Mouse (Mus musculus): ENCODE measurements at regions not wholly inside any gene's neighbourhood (a gene's known extent, or its start where the extent isn't known, plus 50 kb on each side); places are given as distances from the start of the nearest gene placed in this dataset.

- no peak for DNase-seq (ENCODE audit: low read depth)
- no peak for TF ChIP-seq CTCF (IDR thresholded peaks at IDR 0.05; ENCODE audit: borderline replicate concordance, extremely low read depth, insufficient read depth, insufficient read length)
These were observed 61.6 kb downstream of the Gm10295 start for GRCm38 (mm10) chr7:71289702-71290101.

- TF ChIP-seq POLR2A (IDR thresholded peaks at IDR 0.05; ENCODE audit: borderline replicate concordance, extremely low read depth, insufficient read depth, insufficient read length, poor library complexity, severe bottlenecking) (no peak), CTCF (IDR thresholded peaks at IDR 0.05; ENCODE audit: borderline replicate concordance, extremely low read depth, insufficient read depth, insufficient read length) (no peak)
- no peak for DNase-seq (ENCODE audit: low read depth)
These were observed 62.0 kb downstream of the Gm10295 start for GRCm38 (mm10) chr7:71289266-71289665.

- TF ChIP-seq POLR2A (IDR thresholded peaks at IDR 0.05; ENCODE audit: borderline replicate concordance, extremely low read depth, insufficient read depth, insufficient read length, poor library complexity, severe bottlenecking), result no peak
- no peak for TF ChIP-seq CTCF (IDR thresholded peaks at IDR 0.05; ENCODE audit: borderline replicate concordance, extremely low read depth, insufficient read depth, insufficient read length)
- DNase-seq (ENCODE audit: low read depth), result no peak
These were observed 63.8 kb downstream of the Gm10295 start for GRCm38 (mm10) chr7:71287441-71287840.

- TF ChIP-seq CTCF (IDR thresholded peaks at IDR 0.05; ENCODE audit: borderline replicate concordance, extremely low read depth, insufficient read depth, insufficient read length) (no peak), POLR2A (IDR thresholded peaks at IDR 0.05; ENCODE audit: borderline replicate concordance, extremely low read depth, insufficient read depth, insufficient read length, poor library complexity, severe bottlenecking) (no peak)
- no peak for DNase-seq (ENCODE audit: low read depth)
These were observed 67.0 kb downstream of the Gm10295 start for GRCm38 (mm10) chr7:71284246-71284645.

GRCm38 (mm10) chr7:71283419-71283818 is 67.9 kb downstream of the Gm10295 start:
- no peak for TF ChIP-seq POLR2A (IDR thresholded peaks at IDR 0.05; ENCODE audit: borderline replicate concordance, extremely low read depth, insufficient read depth, insufficient read length, poor library complexity, severe bottlenecking)
- TF ChIP-seq CTCF (IDR thresholded peaks at IDR 0.05; ENCODE audit: borderline replicate concordance, extremely low read depth, insufficient read depth, insufficient read length), result no peak
- no peak for DNase-seq (ENCODE audit: low read depth)

GRCm38 (mm10) chr7:71266101-71266500 is 85.2 kb downstream of the Gm10295 start:
- no peak for DNase-seq (ENCODE audit: low read depth)
- TF ChIP-seq CTCF (IDR thresholded peaks at IDR 0.05; ENCODE audit: borderline replicate concordance, extremely low read depth, insufficient read depth, insufficient read length), result no peak
- no peak for TF ChIP-seq POLR2A (IDR thresholded peaks at IDR 0.05; ENCODE audit: borderline replicate concordance, extremely low read depth, insufficient read depth, insufficient read length, poor library complexity, severe bottlenecking)

GRCm38 (mm10) chr7:71264115-71264514 is 87.2 kb downstream of the Gm10295 start:
- TF ChIP-seq CTCF (IDR thresholded peaks at IDR 0.05; ENCODE audit: borderline replicate concordance, extremely low read depth, insufficient read depth, insufficient read length) (no peak), POLR2A (IDR thresholded peaks at IDR 0.05; ENCODE audit: borderline replicate concordance, extremely low read depth, insufficient read depth, insufficient read length, poor library complexity, severe bottlenecking) (no peak)
- DNase-seq (ENCODE audit: low read depth), result no peak

- TF ChIP-seq POLR2A (IDR thresholded peaks at IDR 0.05; ENCODE audit: borderline replicate concordance, extremely low read depth, insufficient read depth, insufficient read length, poor library complexity, severe bottlenecking) (no peak), CTCF (IDR thresholded peaks at IDR 0.05; ENCODE audit: borderline replicate concordance, extremely low read depth, insufficient read depth, insufficient read length) (no peak)
- no peak for DNase-seq (ENCODE audit: low read depth)
These were observed 101.6 kb downstream of the Gm10295 start for GRCm38 (mm10) chr7:71249669-71250068.

GRCm38 (mm10) chr7:71249216-71249615 is 102.1 kb downstream of the Gm10295 start:
- TF ChIP-seq POLR2A (IDR thresholded peaks at IDR 0.05; ENCODE audit: borderline replicate concordance, extremely low read depth, insufficient read depth, insufficient read length, poor library complexity, severe bottlenecking) (no peak), CTCF (IDR thresholded peaks at IDR 0.05; ENCODE audit: borderline replicate concordance, extremely low read depth, insufficient read depth, insufficient read length) (no peak)
- DNase-seq (ENCODE audit: low read depth), result no peak

GRCm38 (mm10) chr7:71247922-71248321 is 103.4 kb downstream of the Gm10295 start:
- TF ChIP-seq POLR2A (IDR thresholded peaks at IDR 0.05; ENCODE audit: borderline replicate concordance, extremely low read depth, insufficient read depth, insufficient read length, poor library complexity, severe bottlenecking) (no peak), CTCF (IDR thresholded peaks at IDR 0.05; ENCODE audit: borderline replicate concordance, extremely low read depth, insufficient read depth, insufficient read length) (no peak)
- DNase-seq (ENCODE audit: low read depth), result no peak

- TF ChIP-seq CTCF (IDR thresholded peaks at IDR 0.05; ENCODE audit: borderline replicate concordance, extremely low read depth, insufficient read depth, insufficient read length), result no peak
- TF ChIP-seq POLR2A (IDR thresholded peaks at IDR 0.05; ENCODE audit: borderline replicate concordance, extremely low read depth, insufficient read depth, insufficient read length, poor library complexity, severe bottlenecking), result no peak
- DNase-seq (ENCODE audit: low read depth), result no peak
These were observed 108.8 kb downstream of the Gm10295 start for GRCm38 (mm10) chr7:71242379-71242911.

- DNase-seq (ENCODE audit: low read depth), result no peak
- no peak for TF ChIP-seq POLR2A (IDR thresholded peaks at IDR 0.05; ENCODE audit: borderline replicate concordance, extremely low read depth, insufficient read depth, insufficient read length, poor library complexity, severe bottlenecking)
- no peak for TF ChIP-seq CTCF (IDR thresholded peaks at IDR 0.05; ENCODE audit: borderline replicate concordance, extremely low read depth, insufficient read depth, insufficient read length)
These were observed 112.1 kb downstream of the Gm10295 start for GRCm38 (mm10) chr7:71239207-71239606.

All from brain, embryonic 14.5 days (tissue).